Mouse (Mus musculus): ENCODE measurements around the gene Lrwd1.
"Not testable (repeated sequence)": the region's sequence is repeated elsewhere in the genome, so short reads cannot be mapped to it uniquely, and the experiment has no call there.

Lrwd1 gene

DNA sequence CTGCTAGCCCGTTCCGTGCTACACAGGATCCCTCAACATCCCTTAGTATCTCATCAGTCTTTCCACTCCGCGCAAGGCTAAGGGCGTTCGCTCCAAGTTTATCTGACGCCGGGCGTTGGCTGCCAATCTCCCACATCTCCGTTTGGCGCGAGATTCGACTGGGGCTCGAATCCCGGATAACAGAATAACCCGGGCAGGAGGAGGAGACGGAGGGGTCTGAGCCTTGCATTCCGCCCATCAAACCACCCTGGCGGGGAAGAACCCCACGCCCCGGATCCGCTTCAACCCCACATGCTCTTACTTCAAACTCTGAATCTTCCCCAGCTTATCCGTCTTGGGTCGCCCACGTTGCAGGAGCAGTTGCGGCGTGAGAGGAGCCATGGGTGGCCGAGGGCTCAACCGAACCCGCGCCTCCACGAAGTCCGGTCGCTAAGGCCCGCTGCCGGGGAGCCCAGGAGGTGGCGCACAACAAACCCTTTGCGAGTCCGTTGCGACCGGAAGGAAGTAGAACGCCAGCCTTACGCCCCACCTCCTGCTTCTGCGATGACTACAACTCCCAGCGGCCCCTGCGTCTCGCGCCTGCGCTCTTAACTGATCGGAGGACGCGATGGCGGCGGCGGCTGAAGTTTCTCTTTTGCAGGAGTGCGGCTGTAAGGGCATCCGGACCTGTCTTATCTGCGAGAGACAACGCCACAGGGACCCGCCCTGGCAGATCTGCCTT, at the start of gene Lrwd1, which contains the start of gene Alkbh4:
Lrwd1 (minus strand) TSS at position 504 of the 721 bp plus-strand sequence.
Alkbh4 (plus strand) TSS at position 576 of the 721 bp plus-strand sequence.
- peak; percentile 89 for DNase-seq (ENCODE audit: low spot score)

DNA sequence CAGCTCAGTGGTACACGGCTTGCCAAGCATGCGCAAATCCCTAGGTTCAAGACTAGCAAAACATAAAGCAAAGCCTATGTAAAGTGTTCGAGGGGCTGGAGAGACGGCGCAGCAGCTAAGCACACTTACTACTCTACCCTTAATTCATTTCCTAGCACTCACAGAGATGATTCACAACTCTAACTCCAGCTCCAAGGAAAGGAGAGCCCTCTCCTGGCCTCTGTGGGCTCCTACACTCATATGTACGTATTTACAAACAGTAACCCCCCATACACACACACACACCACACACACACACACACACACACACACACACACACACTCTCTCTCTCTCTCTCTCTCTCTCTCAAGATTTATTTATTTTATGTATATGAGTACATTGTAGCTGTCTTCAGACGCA, 47.9 kb upstream of the Lrwd1 start:
- no peak for DNase-seq (ENCODE audit: low spot score)

DNA sequence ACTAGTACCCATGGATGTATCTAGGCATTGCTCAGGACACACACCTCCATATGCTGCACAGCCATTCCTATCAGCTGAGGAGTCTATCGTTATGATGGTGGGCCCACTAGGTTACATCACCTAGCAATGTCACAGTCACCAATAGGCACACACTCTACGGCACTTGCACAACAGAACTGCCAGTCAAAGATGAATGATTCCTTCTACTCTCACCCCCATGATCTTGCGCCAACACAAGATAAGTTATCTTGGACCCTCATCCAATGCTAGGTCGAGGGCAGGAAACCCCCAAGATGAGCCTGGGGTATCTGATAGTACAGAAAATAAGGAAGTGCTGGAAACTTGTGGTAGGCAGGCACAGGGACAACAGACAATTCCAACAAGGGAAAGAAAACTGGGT, 47.0 kb upstream of the Lrwd1 start:
- DNase-seq (ENCODE audit: low spot score), result no peak

GRCm38 (mm10) chr5:136182049-136182448, 46.2 kb upstream of the Lrwd1 start:
- DNase-seq (ENCODE audit: low spot score), result no peak

- DNase-seq (ENCODE audit: low spot score), result no peak
Observed at GRCm38 (mm10) chr5:136181197-136181596, 45.3 kb upstream of the Lrwd1 start.

GRCm38 (mm10) chr5:136179594-136179993, 43.7 kb upstream of the Lrwd1 start:
- no peak for DNase-seq (ENCODE audit: low spot score)

- DNase-seq (ENCODE audit: low spot score), result peak; percentile 36
Observed at GRCm38 (mm10) chr5:136173606-136174463, 38.0 kb upstream of the Lrwd1 start.

- no peak for DNase-seq (ENCODE audit: low spot score)
Observed at GRCm38 (mm10) chr5:136172939-136173338, 37.1 kb upstream of the Lrwd1 start.

- peak; percentile 18 for DNase-seq (ENCODE audit: low spot score)
Observed at GRCm38 (mm10) chr5:136171363-136172341, 35.8 kb upstream of the Lrwd1 start.

- peak; percentile 74 for DNase-seq (ENCODE audit: low spot score)
Observed at GRCm38 (mm10) chr5:136170512-136171362, 34.9 kb upstream of the Lrwd1 start, which contains the start of gene Orai2. Gene Orai2 (minus strand): TSS chr5:136170713.

DNA sequence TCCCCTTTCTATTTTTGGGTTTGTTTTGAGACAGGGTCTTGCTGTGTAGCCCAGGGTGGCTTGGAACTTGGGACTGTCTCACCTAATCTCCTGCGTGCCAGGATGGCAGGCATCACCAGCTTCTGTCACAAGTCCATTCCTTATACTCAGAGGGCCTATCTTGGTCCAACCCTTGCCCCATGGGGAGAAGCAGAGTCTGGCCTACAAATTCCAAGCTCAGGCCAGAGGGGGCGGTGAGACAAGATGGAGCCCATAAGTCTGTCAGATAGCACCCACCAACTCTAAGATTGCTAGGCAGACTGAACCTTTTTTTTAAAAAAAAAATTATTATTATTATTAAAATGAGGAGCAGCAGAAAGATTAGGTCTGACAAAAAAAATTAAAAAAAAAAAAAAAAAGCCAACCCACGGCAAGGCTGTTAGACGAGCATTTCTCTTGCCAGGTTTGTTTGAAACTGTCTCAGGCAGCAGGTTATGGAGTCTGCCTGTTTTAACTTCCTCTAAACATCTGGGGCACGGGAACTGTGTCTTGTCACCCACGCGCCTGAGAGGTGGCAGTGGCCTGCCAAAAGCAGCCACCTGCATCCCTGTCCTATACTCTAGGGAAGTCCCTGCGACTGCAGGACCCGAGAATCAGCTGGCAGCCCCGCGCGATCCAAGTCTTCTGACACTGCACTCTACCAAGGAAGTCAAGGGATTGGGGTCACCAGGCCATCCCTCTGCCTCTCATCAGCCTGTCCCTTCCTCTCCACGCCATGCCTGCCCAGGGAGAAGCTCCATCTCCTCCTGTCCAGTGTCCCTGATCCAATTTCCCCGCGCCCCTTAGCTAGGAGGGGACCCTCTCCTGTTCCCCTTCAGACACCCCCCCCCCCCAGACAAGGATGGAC, 34.0 kb upstream of the Lrwd1 start:
- peak; percentile 15 for DNase-seq (ENCODE audit: low spot score)

DNA sequence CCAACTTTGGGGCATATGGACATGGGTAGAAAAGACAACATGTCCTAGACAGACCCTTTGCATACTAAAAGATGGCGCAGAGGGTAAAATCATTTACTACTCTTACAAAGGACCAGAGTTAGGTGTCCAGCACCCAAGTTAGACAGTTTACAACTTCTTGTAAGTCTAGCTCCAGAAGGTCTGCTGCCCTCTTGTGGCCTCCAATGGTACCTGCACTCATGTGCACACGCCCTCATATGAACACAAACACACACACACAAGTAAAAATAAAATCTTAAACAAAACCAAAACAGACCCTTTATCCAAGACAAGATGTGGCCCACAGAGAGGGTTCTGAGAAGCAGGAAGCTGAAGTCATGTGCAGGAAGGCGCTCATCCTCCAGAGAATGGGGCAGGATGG, 32.2 kb upstream of the Lrwd1 start:
- DNase-seq (ENCODE audit: low spot score), result no peak

DNA sequence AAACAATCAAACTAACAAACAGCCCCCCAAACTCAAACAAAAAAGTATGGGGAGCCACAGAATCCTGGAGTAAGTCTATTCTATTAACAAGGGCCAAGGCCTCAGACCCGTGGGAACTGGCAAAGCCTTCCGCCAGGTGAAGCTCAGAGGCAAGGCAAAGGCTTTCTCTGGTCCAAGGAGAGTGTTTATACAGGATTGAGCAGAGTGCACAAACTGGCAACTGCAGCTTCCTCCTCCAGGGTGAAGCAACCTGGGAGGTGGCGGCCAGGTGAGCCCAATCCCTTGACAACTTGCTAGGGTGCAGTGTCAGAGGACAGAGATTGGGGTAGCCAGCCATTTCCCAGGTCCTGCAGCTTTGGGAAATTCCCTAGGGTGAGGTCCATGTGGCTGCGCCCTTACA, 31.4 kb upstream of the Lrwd1 start:
- no peak for DNase-seq (ENCODE audit: low spot score)

DNA sequence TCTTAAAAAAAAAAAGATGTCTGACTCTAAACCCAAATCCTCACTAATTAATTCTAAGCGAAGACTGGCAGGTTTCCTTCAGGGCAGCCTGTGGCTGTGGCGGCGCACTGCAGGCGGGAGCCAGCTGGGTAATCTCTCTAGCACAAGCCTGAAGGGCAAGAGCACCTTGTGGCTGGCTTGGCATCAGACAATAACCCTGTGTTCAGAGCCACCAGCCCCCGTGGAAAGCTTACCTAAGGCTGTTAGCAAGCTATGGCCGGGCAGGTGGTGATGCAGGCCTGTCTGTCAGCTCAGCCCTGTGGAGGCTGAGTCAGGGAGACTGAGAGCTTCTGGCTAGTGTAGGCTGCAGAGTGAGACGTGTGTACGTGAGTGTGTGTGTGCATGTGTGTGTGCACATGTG, 29.4 kb upstream of the Lrwd1 start:
- no peak for DNase-seq (ENCODE audit: low spot score)

DNA sequence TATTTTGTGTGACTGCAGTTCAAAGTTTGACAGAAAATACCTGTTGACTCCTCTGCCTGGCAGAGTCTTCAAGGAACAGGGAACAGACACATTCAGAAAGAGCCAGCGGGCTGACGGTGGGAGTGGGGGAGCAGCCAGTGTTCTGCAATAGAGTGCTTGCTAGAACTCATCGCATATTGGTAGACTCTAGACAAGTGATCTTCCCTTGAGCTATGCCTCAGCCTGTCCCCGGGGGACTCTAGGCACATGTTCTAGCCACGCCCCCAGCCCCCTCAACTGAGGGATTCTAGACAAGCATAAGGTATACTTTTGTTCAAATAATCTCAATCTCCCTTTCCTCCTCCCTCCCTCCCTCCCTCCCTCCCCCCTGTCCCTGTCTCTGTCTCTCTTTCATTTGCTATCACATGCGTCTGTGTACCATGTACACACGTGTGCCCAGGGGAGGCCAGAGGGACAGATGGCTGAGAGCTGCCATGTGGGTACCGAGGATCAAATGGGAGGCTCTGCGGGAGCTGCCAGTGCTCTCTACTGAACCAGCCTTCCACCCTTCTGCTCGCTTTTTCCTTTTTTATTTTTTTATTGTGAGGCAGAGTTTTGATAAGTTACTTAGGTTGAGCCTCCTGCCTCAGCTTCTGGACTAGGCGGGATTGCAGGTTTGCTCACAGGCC, 28.1 kb upstream of the Lrwd1 start:
- DNase-seq (ENCODE audit: low spot score), result no peak

DNA sequence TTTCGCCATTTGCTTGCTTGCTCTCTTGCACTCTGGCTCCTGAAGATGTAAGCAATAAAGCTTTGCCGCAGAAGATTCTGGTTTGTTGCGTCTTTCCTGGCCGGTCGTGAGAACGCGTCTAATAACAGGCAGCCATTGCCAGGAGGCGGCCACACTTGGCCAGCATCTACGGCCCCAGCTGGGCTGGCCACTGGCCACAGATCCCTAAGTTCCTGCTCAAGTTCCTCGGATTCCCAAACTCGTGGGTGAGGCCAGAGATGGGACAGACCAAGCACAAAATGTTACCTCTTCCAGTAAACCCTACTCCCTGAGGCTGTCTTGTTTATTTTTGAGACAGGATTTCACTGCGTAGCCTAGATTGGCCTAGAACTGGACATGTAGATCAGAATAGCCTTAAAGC, 24.2 kb upstream of the Lrwd1 start:
- not testable (repeated sequence) for DNase-seq (ENCODE audit: low spot score)

- no peak for DNase-seq (ENCODE audit: low spot score)
Observed at GRCm38 (mm10) chr5:136155399-136155798, 19.5 kb upstream of the Lrwd1 start.

DNA sequence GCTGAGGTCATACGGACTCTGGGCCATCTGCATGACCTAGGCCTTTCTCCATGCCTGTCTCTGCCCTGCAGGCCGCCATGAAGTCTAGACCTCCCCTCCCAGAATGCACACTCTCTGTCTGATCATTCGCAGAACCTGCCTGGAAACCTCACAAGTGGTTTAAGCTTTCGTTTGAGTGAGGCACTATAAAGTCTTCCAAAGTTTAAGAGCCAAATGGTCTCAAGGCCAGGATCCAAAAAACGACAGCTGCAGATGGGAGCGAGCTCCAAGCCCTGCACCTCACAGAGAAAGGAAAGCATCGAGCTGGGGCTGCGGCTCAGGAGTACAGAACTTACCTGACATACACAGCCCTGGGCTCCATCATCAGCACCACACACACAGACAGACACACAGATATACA, 16.5 kb upstream of the Lrwd1 start:
- no peak for DNase-seq (ENCODE audit: low spot score)

GRCm38 (mm10) chr5:136149134-136149576, 13.3 kb upstream of the Lrwd1 start:
- not testable (repeated sequence) for DNase-seq (ENCODE audit: low spot score)
